ENCODE assay signal across 23 mouse cellular contexts in genomic region chr3:56380316-56380715, GRCm38 (mm10).
DNase-seq lines count a peak whose midpoint lies in the region; ATAC-seq and TF ChIP-seq lines count a peak whose summit lies in the region.
"Had no signal": no experiment of that assay in that cellular context is flagged by ENCODE, and none has a peak within 500 bp of the region (broad histone marks: within the 10 kb centered on the region; RNA-seq: fewer than 3 reads in every experiment).

No protein-coding gene starts in this region.

- H3K27me3 ChIP-seq in kidney, adult 2 months (replicated peaks; ENCODE audit: control insufficient read depth, insufficient read depth, low read length) = no peaks in the 10 kb centered on the region
- H3K27me3 ChIP-seq in lung, postnatal 0 days (replicated peaks; ENCODE audit: insufficient read depth, low read length) = no peaks in the 10 kb centered on the region
- H3K27me3 ChIP-seq: embryonic facial prominence, embryonic 15.5 days; forebrain, embryonic 15.5 days; heart, embryonic 15.5 days; Patski had no signal

- no peak overlapping the region for H3K27ac ChIP-seq in kidney, adult 2 months (ENCODE audit: insufficient read depth, low read depth, low read length)
- no peak overlapping the region for H3K27ac ChIP-seq in lung, postnatal 0 days (ENCODE audit: low read length)
- H3K27ac ChIP-seq: embryonic facial prominence, embryonic 15.5 days; forebrain, embryonic 15.5 days; heart, adult 2 months; heart, embryonic 15.5 days; hindbrain, embryonic 10.5 days; hindbrain, embryonic 14.5 days had no signal

- H3K4me2 ChIP-seq in lung, postnatal 0 days (replicated peaks; ENCODE audit: low read depth, low read length) = no peak overlapping the region
- H3K4me2 ChIP-seq: embryonic facial prominence, embryonic 15.5 days; forebrain, embryonic 15.5 days; heart, embryonic 11.5 days; heart, embryonic 15.5 days; hindbrain, embryonic 14.5 days had no signal

- no peaks in the 10 kb centered on the region for H3K9me3 ChIP-seq in lung, postnatal 0 days (ENCODE audit: low read length)
- H3K9me3 ChIP-seq: embryonic facial prominence, embryonic 15.5 days; forebrain, embryonic 15.5 days; hindbrain, embryonic 10.5 days had no signal

- no peak overlapping the region for H3K4me3 ChIP-seq in kidney, adult 2 months (ENCODE audit: insufficient read depth, low read depth, low read length)
- H3K4me3 ChIP-seq in lung, postnatal 0 days (ENCODE audit: low read depth, low read length) = no peak overlapping the region
- H3K4me3 ChIP-seq: embryonic facial prominence, embryonic 15.5 days; forebrain, embryonic 15.5 days; heart, adult 2 months; heart, embryonic 15.5 days; hindbrain, embryonic 10.5 days had no signal

- TF ChIP-seq POLR2A in kidney, adult 2 months (IDR thresholded peaks at IDR 0.05; ENCODE audit: low read depth, low read length) = no peak

- no peak for ATAC-seq in lung, postnatal 0 days
- ATAC-seq: CD4-positive, CD25-positive, alpha-beta regulatory T cell, adult 4 months; Patski had no signal

- H3K36me3 ChIP-seq in kidney, adult 2 months (ENCODE audit: control insufficient read depth, insufficient read depth, low read length) = no peaks in the 10 kb centered on the region
- no peaks in the 10 kb centered on the region for H3K36me3 ChIP-seq in lung, postnatal 0 days (ENCODE audit: insufficient read depth, low read length)
- H3K36me3 ChIP-seq: embryonic facial prominence, embryonic 15.5 days; forebrain, embryonic 15.5 days; G1E; heart, embryonic 15.5 days; hindbrain, embryonic 10.5 days had no signal

- H3K4me1 ChIP-seq in kidney, adult 2 months (ENCODE audit: control insufficient read depth, insufficient read depth, low read length) = no peaks in the 10 kb centered on the region
- no peaks in the 10 kb centered on the region for H3K4me1 ChIP-seq in lung, postnatal 0 days (ENCODE audit: insufficient read depth, low read depth, low read length)
- H3K4me1 ChIP-seq: embryonic facial prominence, embryonic 15.5 days; forebrain, embryonic 15.5 days; heart, embryonic 15.5 days; hindbrain, embryonic 10.5 days had no signal

- no peak for TF ChIP-seq EP300 in lung, postnatal 0 days (IDR thresholded peaks at IDR 0.05)

- intact Hi-C loops in gastrocnemius, postnatal 14 days (cut with DNase I; ENCODE audit: low total_unique reads) = no loop called here

- TF ChIP-seq CTCF in kidney, adult 2 months (conservative IDR thresholded peaks at IDR 0.05; ENCODE audit: insufficient read depth, insufficient read length, low read depth, low read length) = no peak
- no peak for TF ChIP-seq CTCF in lung, postnatal 0 days (IDR thresholded peaks at IDR 0.05)

- peak; percentile 12 for DNase-seq in kidney, postnatal 10 days
- DNase-seq in kidney, adult 2 months = no peak
- DNase-seq in lung, postnatal 0 days (ENCODE audit: low spot score) = peak; percentile 12
- DNase-seq in lung, adult 18-20 months = no peak
- DNase-seq in NIH3T3 (ENCODE audit: low read depth) = peak; percentile 6
- no peak for DNase-seq in gastrocnemius, postnatal 14 days
- no peak for DNase-seq in right cerebral cortex, postnatal 36 days (ENCODE audit: low spot score in 2 of 2)
- DNase-seq: adrenal gland, adult 2 months; adrenal gland, postnatal 25 days; B cell, adult 2 months; cerebellum, adult 18-20 months; cerebellum, adult 9-11 months; cerebellum, postnatal 36 days; heart, adult 2 months had no signal

- no peak overlapping the region for H3K9ac ChIP-seq in lung, postnatal 0 days (replicated peaks; ENCODE audit: low read depth)
- H3K9ac ChIP-seq: embryonic facial prominence, embryonic 15.5 days; forebrain, embryonic 15.5 days; heart, embryonic 15.5 days; hindbrain, embryonic 14.5 days had no signal

Comparison
In these comparisons a context has a peak if more than half of its experiments do, and no peak if none do; other contexts are left out.
1. DNase-seq: peak in kidney, postnatal 10 days (single experiment), lung, postnatal 0 days (single experiment) and NIH3T3 (single experiment); none in kidney, adult 2 months (single experiment), lung, adult 18-20 months (0 of 2), gastrocnemius, postnatal 14 days (single experiment) and right cerebral cortex, postnatal 36 days (0 of 2).